Mouse (Mus musculus) left cerebral cortex, adult 9 months (tissue): ENCODE measurements around the gene Pla2g1b.

Experiments used
- DNase-seq, 2 experiments: peaks; one replicate each; pipeline ENCODE4 v3.0.0; 2022; ENCODE audit warnings: low spot score in 2 of 2

The Pla2g1b gene

GRCm38 (mm10) chr5:115522981-115523499, 57.0 kb downstream of the Pla2g1b start:
- DNase-seq = no peak

DNA sequence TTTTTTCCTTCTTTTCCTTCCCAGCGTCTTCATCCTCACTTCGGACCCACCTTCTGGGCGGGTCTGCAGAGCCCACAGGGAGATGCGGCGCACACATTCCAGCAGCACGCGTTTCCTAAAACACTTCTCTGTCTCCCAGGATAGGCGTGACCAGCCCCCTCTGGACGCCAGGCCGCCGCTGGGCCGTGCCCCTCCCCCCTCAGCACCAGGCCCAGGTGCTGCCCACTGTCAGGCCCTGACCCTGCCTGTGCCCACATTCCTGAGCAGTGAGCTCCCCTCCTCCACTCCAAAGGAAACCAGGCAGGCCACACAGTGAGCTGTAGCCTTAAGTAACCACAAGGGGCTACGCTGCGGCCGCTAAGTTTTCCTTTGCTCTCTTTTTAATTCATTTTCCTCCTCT, 57.9 kb downstream of the Pla2g1b start:
- DNase-seq = no peak
